In the genomic region with DNA sequence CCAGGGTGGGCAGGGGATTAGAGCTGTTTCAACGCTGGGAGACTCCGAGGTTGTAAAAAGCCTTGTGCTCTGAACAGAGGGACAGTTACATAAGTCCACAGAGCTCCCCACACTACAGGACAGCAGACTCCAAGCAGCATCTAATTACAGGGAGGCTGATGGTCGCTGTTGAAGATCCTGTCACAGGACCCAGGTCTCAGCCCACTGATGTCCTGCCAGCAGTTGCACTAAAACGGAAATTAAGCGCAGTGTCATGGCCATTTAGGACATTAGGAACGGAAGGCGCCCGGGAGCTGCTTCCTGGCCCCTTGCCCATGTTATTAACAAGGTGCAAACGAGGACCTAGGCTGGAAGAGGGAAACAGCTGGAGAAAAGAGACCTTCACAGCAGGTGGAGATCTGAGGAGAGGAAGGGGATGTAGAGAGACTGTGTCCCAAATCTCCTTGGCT, we compare ENCODE assay signal across 8 mouse cellular contexts.
DNase-seq lines count a peak whose midpoint lies in the region; ATAC-seq and TF ChIP-seq lines count a peak whose summit lies in the region.

No protein-coding gene starts in this region.

- H3K4me1 ChIP-seq in stomach, postnatal 0 days (replicated peaks; ENCODE audit: control insufficient read depth, insufficient read depth): no peaks in the 10 kb centered on the region

- no peak for DNase-seq in frontal cortex, adult 2 months (ENCODE audit: extremely low spot score in 1 of 2, low spot score in 1 of 2)
- DNase-seq in brain, adult 2 months (ENCODE audit: low read depth, low spot score): peak; percentile 77
- DNase-seq in heart, adult 18-20 months: peak; percentile 75 to 89
- DNase-seq in kidney, adult 9 months: peak; percentile 80
- peak; percentile 68 to 79 for DNase-seq in lung, adult 18-20 months
- no peak for DNase-seq in stomach, postnatal 0 days (ENCODE audit: low spot score)
- no peak for DNase-seq in spleen, adult 18-20 months

- TF ChIP-seq CTCF in stomach, postnatal 0 days (IDR thresholded peaks at IDR 0.05; ENCODE audit: low read depth): no peak

- WGBS in stomach, postnatal 0 days: 31% methylated on average over 9 of the region's 9 CpGs

- no peak overlapping the region for H3K4me2 ChIP-seq in stomach, postnatal 0 days (replicated peaks; ENCODE audit: low read depth)

- ATAC-seq in frontal cortex, adult (ENCODE audit: low TSS enrichment): peak; percentile 80
- ATAC-seq in stomach, postnatal 0 days (ENCODE audit: low FRiP score, low TSS enrichment): peak; percentile 15; the same call in 1 of the 2 replicates

- no peak overlapping the region for H3K9ac ChIP-seq in stomach, postnatal 0 days (ENCODE audit: low read length)

- no peaks in the 10 kb centered on the region for H3K27me3 ChIP-seq in stomach, postnatal 0 days (ENCODE audit: control insufficient read depth, insufficient read depth, low read length)

- no peak overlapping the region for H3K4me3 ChIP-seq in stomach, postnatal 0 days (ENCODE audit: low read depth, low read length)

- H3K27ac ChIP-seq in stomach, postnatal 0 days (replicated peaks): no peak overlapping the region

- no peaks in the 10 kb centered on the region for H3K9me3 ChIP-seq in stomach, postnatal 0 days (ENCODE audit: control insufficient read depth, low read length)

- H3K36me3 ChIP-seq in stomach, postnatal 0 days (ENCODE audit: control insufficient read depth, insufficient read depth, low read length): no peaks in the 10 kb centered on the region

- TF ChIP-seq EP300 in stomach, postnatal 0 days (optimal IDR thresholded peaks at IDR 0.05): no peak

Comparison
In these comparisons a context has a peak if more than half of its experiments do, and no peak if none do; other contexts are left out.
1. DNase-seq: peak in brain, adult 2 months (single experiment), heart, adult 18-20 months (2 of 2), kidney, adult 9 months (single experiment) and lung, adult 18-20 months (2 of 2); none in frontal cortex, adult 2 months (0 of 2), stomach, postnatal 0 days (single experiment) and spleen, adult 18-20 months (0 of 2).